Mouse (Mus musculus) frontal cortex, postnatal 14 days (tissue): ENCODE results near the gene Riox1.
A peak's percentile ranks its signal among the peaks of the same experiment; 100 is the strongest.
"Not testable (repeated sequence)": the region's sequence is repeated elsewhere in the genome, so short reads cannot be mapped to it uniquely, and the experiment has no call there.

Source experiments
- DNase-seq, 2 experiments: peaks; one replicate each; pipeline ENCODE4 v3.0.0; 2022; ENCODE audit warnings: low spot score in 2 of 2

Gene Riox1

GRCm38 (mm10) chr12:83949776-83950492 is 474 bp upstream of the Riox1 start:
- DNase-seq, result no peak

- DNase-seq, result peak; percentile 51 to 52
Measured at GRCm38 (mm10) chr12:83950840-83951701, 663 bp downstream of the Riox1 start.

GRCm38 (mm10) chr12:83951711-83952575 is 1.5 kb downstream of the Riox1 start:
- no peak for DNase-seq

GRCm38 (mm10) chr12:83958278-83958677 is 7.9 kb downstream of the Riox1 start:
- no peak for DNase-seq

GRCm38 (mm10) chr12:83965235-83965634 is 14.8 kb downstream of the Riox1 start:
- no peak for DNase-seq

GRCm38 (mm10) chr12:83972117-83972516 is 21.7 kb downstream of the Riox1 start:
- DNase-seq, result peak in 1 of 2 experiments; percentile 35

GRCm38 (mm10) chr12:83978862-83979261 is 28.5 kb downstream of the Riox1 start:
- DNase-seq, result no peak

GRCm38 (mm10) chr12:83981615-83982014 is 31.2 kb downstream of the Riox1 start:
- no peak for DNase-seq

GRCm38 (mm10) chr12:83984752-83985151 is 34.3 kb downstream of the Riox1 start, which contains the start of gene Heatr4:
Gene Heatr4, minus strand, starts transcription at chr12:83984852.
- no peak for DNase-seq

GRCm38 (mm10) chr12:83987242-83987582 is 36.8 kb downstream of the Riox1 start:
- DNase-seq, result no peak

- DNase-seq, result peak; percentile 60 to 64
Measured at GRCm38 (mm10) chr12:83987583-83988441, 37.4 kb downstream of the Riox1 start, which contains the start of gene Acot2. Gene Acot2, plus strand, starts transcription at chr12:83987861.

- no peak for DNase-seq
Measured at GRCm38 (mm10) chr12:83988483-83988882, 38.1 kb downstream of the Riox1 start.

- no peak for DNase-seq
Measured at GRCm38 (mm10) chr12:83989378-83989777, 39.0 kb downstream of the Riox1 start.

GRCm38 (mm10) chr12:83997221-83997620 is 46.8 kb downstream of the Riox1 start:
- no peak for DNase-seq

GRCm38 (mm10) chr12:83998341-83999107 is 48.1 kb downstream of the Riox1 start:
- DNase-seq, result no peak

GRCm38 (mm10) chr12:83999237-83999636 is 48.8 kb downstream of the Riox1 start:
- not testable (repeated sequence) for DNase-seq

- DNase-seq, result no peak
Measured at GRCm38 (mm10) chr12:84000418-84000817, 50.0 kb downstream of the Riox1 start.
